ENCODE assay signal across 23 mouse cellular contexts in genomic region chr2:170447651-170448050, GRCm38 (mm10). TPM values are rescaled to one million over a fixed set of nuclear protein-coding genes. Genes with fewer than 3 reads are reported as not detected.
DNase-seq lines count a peak whose midpoint lies in the region; ATAC-seq lines count a peak whose summit lies in the region.
"Had no signal": no experiment of that assay in that cellular context is flagged by ENCODE, and none has a peak within 500 bp of the region (broad histone marks: within the 10 kb centered on the region; RNA-seq: fewer than 3 reads in every experiment).

No protein-coding gene starts in this region.

- no peak for DNase-seq in frontal cortex, postnatal 10 days (ENCODE audit: low spot score in 2 of 2)
- DNase-seq in left cerebral cortex, adult 18-20 months (ENCODE audit: low spot score in 2 of 2) = peak; percentile 19 to 21
- DNase-seq in left cerebral cortex, postnatal 10 days (ENCODE audit: extremely low spot score in 1 of 2, low spot score in 2 of 2) = no peak
- peak; percentile 30 for DNase-seq in right cerebral cortex, adult 18-20 months
- no peak for DNase-seq in right cerebral cortex, postnatal 4 days
- peak; percentile 15 to 19 for DNase-seq in right cerebral cortex, postnatal 36 days (ENCODE audit: low spot score in 2 of 2)
- DNase-seq: cerebellum, adult 11-12 months; gastrocnemius, adult 2 months; kidney, adult 8-10 months; kidney, postnatal 10 days; liver; lung, postnatal 4 days had no signal

- ATAC-seq in frontal cortex, adult (ENCODE audit: low TSS enrichment) = peak; percentile 50; the same call in 1 of the 2 replicates
- no peak for ATAC-seq in erythroid progenitor cell, adult 5-6 weeks (replicated peaks; ENCODE audit: low FRiP score, poor library complexity, severe bottlenecking)
- ATAC-seq: inflammation-experienced regulatory T-cells, adult 6 months; midbrain, embryonic 16.5 days had no signal

- intact Hi-C loops in left cerebral cortex, postnatal 10 days (cut with DNase I) = no loop called here

RNA-seq across cellular contexts. Expression of gene Bcas1, which starts 20.0 kb away (rescaled TPM):
- total RNA-seq in left cerebral cortex, adult 18-20 months (2021) = 10 to 100 TPM; 46.6 to 47.4 TPM
- 10 to 100 TPM; 33.5 to 43.3 TPM for total RNA-seq in left cerebral cortex, postnatal 10 days (2021)
- not detected in 2 replicates for total RNA-seq in erythroid progenitor cell, adult 5-6 weeks (2015; ENCODE audit: low replicate concordance)
- 1.7 TPM in 1 of 2 replicates, not detected in the other for total RNA-seq in erythroid progenitor cell, adult 5-6 weeks (2017; ENCODE audit: low replicate concordance)
- total RNA-seq: megakaryocyte-erythroid progenitor cell, adult 5-6 weeks had no signal

RNA-seq across cellular contexts. Expression of gene Pfdn4, which starts 48.6 kb away (rescaled TPM):
- total RNA-seq in left cerebral cortex, adult 18-20 months (2021) = 10 to 100 TPM; 32.8 to 33.7 TPM
- total RNA-seq in left cerebral cortex, postnatal 10 days (2021) = 10 to 100 TPM; 37.3 to 40.9 TPM
- 11.5 and 18.9 TPM in 2 replicates for total RNA-seq in erythroid progenitor cell, adult 5-6 weeks (2015; ENCODE audit: low replicate concordance)
- total RNA-seq in erythroid progenitor cell, adult 5-6 weeks (2017; ENCODE audit: low replicate concordance) = 19.9 and 25.6 TPM in 2 replicates

RNA-seq across cellular contexts. Expression of gene Cyp24a1, which starts 49.3 kb away (rescaled TPM):
- total RNA-seq in left cerebral cortex, adult 18-20 months (2021) = not detected
- not detected for total RNA-seq in left cerebral cortex, postnatal 10 days (2021)
- not detected in 2 replicates for total RNA-seq in erythroid progenitor cell, adult 5-6 weeks (2015; ENCODE audit: low replicate concordance)
- total RNA-seq in erythroid progenitor cell, adult 5-6 weeks (2017; ENCODE audit: low replicate concordance) = not detected in 2 replicates
- total RNA-seq: adrenal gland, postnatal 25 days; ES-E14; gastrocnemius, adult 2 months; gastrocnemius, postnatal 4 days; heart, adult 8-10 months; heart, postnatal 25 days; layer of hippocampus, adult 18-20 months; megakaryocyte-erythroid progenitor cell, adult 5-6 weeks had no signal

Comparison
In these comparisons a context has a peak if more than half of its experiments do, and no peak if none do; other contexts are left out.
1. DNase-seq: peak in left cerebral cortex, adult 18-20 months (2 of 2), right cerebral cortex, adult 18-20 months (single experiment) and right cerebral cortex, postnatal 36 days (2 of 2); none in frontal cortex, postnatal 10 days (0 of 2), left cerebral cortex, postnatal 10 days (0 of 2) and right cerebral cortex, postnatal 4 days (single experiment).
2. RNA of gene Bcas1, which starts 20.0 kb away (total RNA-seq): 46.6 to 47.4 TPM in left cerebral cortex, adult 18-20 months and 33.5 to 43.3 TPM in left cerebral cortex, postnatal 10 days; 1.7 TPM in erythroid progenitor cell, adult 5-6 weeks; every median in the first group is over 10 times any median in the second.